Mouse (Mus musculus) CD4-positive, CD25-positive, alpha-beta regulatory T cell (primary cell): Measurements from ENCODE around the gene Rom1. TPM values are rescaled to one million over a fixed set of nuclear protein-coding genes. Genes with fewer than 3 reads are reported as not detected.

Source experiments
- polyA plus RNA-seq: library from polyadenylated mRNA; unstranded; fragments of 100-300 nt; shearing (Covaris generic); gene quantifications from one replicate; pipeline ENCODE4 v1.2.1, GENCODE M21; 2017

The Rom1 gene
- polyA plus RNA-seq, result 7.8 TPM

DNA sequence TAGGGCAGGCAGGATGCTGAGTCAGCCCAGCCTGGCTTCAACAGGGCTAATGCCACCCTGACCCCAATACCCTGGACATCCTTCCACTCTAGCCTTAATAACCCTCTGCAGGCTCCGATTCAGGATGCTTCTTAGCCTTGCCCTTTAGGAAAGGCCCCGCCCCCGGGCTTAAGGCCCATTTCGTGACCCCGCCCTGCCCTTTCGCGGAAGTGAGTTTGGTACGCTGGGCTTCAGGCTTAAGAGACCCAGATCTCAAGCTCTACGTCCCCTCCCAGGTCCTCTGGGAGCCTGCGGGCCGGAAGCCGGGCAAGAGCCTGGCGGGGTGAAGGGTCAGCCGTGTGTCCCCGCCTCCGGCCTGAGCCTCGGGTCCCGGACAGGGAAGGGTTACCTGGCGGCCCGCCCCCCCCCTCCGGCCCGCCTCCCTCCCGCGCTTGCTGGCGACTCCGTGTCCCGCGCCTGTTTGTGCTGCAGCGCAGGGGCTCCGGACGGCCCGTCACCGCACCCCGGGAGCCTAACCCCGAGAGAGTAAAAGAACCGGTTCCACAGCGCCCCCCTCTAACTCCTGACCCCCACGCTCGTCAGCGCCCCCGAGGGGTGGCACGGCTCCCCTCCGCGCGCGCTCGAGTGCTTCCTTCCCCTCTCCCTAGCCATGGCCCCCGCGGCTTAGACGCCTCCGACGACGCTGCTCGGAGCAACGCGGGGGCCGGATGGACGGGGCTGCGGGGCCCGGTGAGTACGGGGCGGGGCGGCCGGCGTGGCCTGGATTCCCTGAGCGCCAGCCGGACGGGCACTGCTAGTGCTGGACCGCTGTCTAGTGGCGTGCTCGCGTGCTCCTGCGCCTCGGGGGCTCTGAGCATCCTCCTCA, at the start of gene Rom1, which contains the start of gene Eml3:
Rom1 (minus strand) TSS at position 133 of the 865 bp plus-strand sequence.
Eml3 (plus strand) TSS at position 329 of the 865 bp plus-strand sequence.

DNA sequence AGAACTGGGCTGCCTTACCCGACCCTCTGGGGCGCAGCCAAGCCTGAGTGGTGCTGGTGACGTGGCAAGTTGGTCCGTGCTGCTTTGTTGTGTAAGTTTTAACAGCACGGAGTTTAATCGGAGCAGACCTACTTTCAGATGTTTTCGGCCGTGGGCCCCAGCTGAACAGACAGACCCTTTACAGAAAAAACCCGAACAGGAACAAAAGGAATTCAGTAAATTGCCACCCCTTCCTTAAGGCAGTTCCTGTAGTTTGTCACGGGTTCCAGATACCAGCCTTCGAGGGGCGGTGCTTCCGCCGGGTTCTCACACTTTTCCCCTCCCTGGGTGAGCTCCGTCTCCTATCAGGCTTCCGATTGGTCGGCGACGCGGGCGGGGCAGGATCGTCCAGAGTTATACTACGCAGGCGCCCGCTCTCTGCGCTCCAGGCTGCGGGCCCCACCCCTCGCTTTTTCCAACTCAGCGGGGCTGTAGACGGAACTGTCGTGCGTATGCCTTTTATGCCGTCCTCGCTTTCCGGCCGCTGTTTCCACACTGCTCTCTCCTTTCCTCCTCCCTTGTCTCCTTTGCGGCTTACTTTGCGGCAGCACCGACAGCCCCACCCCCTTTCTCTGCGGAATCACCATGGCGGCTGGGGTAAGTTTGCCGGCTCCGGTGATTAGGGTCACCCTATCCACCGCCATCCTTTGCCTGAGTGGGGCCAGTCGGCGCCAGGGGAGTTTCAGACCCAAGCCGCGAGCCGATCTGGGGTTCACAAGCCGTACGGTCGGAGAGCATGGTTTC, 37.6 kb upstream of the Rom1 start, which contains the start of gene Eef1g:
Eef1g (plus strand) TSS at position 452 of the 783 bp plus-strand sequence.

GRCm38 (mm10) chr19:8953135-8954039, 24.2 kb upstream of the Rom1 start, which contains the start of gene Tut1:
Gene Tut1, plus strand, starts transcription at chr19:8953847.

GRCm38 (mm10) chr19:8941515-8942217, 12.5 kb upstream of the Rom1 start, which contains the start of gene Mta2:
Gene Mta2, plus strand, starts transcription at chr19:8941875.

DNA sequence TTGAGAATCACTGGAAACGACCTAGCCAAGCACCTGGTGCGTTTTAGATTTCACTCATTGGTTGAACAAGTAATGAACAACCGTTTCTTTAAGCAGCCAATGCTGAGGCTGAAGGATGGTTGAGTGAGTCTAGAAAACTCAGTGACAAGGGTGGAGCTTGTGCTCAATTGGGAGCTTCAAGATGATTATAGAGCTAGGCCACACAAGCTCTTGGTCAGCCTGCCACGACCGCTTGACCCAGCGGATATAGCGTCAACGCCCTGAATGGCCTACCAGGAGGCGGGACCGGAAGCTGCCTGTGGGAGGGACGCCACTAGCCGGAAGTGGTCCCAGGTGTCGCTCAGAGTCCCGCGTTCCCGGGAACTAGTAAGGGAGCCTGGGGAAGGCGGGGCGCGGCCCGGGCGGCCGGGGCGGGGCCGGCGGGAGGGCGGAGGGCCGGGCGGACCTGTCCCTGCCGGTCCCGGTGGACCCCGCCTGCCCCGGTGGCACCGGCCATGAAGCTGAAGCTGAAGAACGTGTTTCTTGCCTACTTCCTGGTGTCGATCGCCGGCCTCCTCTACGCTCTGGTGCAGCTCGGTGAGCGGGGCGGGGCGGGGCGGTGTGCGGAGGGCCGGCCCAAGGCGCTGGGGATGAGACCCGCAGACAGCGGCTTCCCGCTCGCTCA, 9.0 kb downstream of the Rom1 start, which contains the start of gene B3gat3:
B3gat3 (plus strand) TSS at position 302 of the 664 bp plus-strand sequence.

DNA sequence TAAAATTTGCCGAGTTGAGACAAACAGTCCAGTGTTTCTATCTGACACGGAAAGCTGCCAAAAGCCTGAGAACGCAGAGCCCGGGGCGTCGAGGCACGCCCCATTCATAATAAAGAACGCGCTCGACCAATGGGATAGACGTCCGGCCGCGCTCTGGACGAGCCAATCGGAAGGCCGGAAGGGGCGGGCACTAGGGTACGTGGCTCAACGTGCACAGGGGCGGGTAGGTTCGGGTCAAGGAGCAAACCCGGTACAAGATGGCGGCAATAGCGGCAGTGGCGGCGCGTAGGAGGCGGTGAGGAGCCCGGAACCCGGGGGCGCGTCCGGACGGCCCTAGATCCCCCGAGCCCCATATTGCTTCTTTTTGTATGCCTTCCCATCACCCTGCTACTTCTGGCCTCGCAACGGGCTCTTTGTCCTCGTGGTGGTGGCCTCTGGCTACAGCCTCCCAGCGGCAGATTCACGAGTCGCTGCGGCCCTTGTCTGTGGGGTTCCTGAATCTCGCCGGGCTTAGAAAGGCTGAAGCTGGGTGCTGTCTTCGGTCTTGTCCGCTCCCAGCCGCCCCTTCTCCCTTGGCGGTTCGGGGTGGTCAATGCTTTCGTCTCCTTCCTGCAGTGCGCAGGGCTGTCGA, 31.2 kb downstream of the Rom1 start, which contains the start of gene Ganab:
Ganab (plus strand) TSS at position 207 of the 631 bp plus-strand sequence.

GRCm38 (mm10) chr19:8892829-8893766, 36.1 kb downstream of the Rom1 start, which contains the start of gene Ints5:
Gene Ints5, plus strand, starts transcription at chr19:8893005.

GRCm38 (mm10) chr19:8888511-8889385, 40.4 kb downstream of the Rom1 start, which contains the start of the genes 1810009A15Rik and Gm49416:
Gene 1810009A15Rik, plus strand, starts transcription at chr19:8888853.
Gene Gm49416, plus strand, starts transcription at chr19:8888926.

GRCm38 (mm10) chr19:8883616-8884015, 45.5 kb downstream of the Rom1 start, which contains the start of the genes Lbhd1 and Gm49403:
Gene Lbhd1, plus strand, starts transcription at chr19:8883732.
Gene Gm49403, plus strand, starts transcription at chr19:8883930.

DNA sequence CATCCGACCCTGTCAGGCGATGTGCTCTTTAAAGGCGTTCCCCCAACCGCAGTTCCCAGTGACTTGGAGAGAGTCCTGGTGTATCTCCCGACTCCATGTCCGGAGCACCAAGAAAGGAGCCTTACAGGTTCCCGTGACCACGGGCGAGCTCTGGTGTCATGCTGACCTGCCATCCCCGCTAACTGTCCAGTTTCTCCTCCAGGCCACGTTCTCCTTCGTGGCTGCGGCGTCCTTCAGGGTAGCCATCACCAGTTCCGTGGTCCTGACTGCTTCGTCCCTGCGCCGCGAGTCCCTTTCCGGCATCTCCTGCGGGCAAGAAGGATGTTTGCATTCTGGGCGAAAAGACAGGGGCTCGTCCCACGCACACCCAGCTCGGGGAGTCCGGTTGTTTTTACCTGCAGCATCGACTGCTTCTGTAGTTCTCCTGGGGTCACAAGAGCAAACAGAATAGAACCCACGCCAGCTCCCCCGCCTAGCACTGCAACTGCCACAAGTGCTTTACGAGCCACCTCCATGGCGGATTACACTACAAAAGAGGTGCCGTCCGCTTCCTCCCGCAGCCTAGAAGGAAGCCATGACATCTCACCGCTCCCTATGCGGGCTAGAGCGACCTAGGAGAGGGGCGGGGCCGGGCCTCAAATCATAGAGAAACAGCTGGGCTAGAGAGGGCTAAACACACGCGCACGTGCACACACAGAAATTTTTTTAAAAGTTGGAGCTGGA, 48.7 kb downstream of the Rom1 start, which contains the start of gene Uqcc3:
Uqcc3 (minus strand) TSS at position 613 of the 723 bp plus-strand sequence.

Other genes with a start within 250 kb of the Rom1 start
- 136 TPM for gene Slc3a2, start 206.0 kb downstream of the Rom1 start, polyA plus RNA-seq
- gene Wdr74, start 193.5 kb downstream of the Rom1 start, polyA plus RNA-seq, result 83.3 TPM
- gene 1700092M07Rik, start 188.6 kb downstream of the Rom1 start, polyA plus RNA-seq, result 1.5 TPM
- gene Stx5a, start 187.9 kb downstream of the Rom1 start, polyA plus RNA-seq, result 164 TPM
- 263 TPM for gene Nxf1, start 172.3 kb downstream of the Rom1 start, polyA plus RNA-seq
- gene Tmem223, start 158.4 kb downstream of the Rom1 start, polyA plus RNA-seq, result 104 TPM
- gene Tmem179b, start 154.9 kb downstream of the Rom1 start, polyA plus RNA-seq, result 161 TPM
- gene Taf6l, start 142.9 kb downstream of the Rom1 start, polyA plus RNA-seq, result 18.0 TPM
- 150 TPM for gene Polr2g, start 130.8 kb downstream of the Rom1 start, polyA plus RNA-seq
- gene Zbtb3, start 126.8 kb downstream of the Rom1 start, polyA plus RNA-seq, result 1.6 TPM
- gene Ttc9c, start 110.0 kb downstream of the Rom1 start, polyA plus RNA-seq, result 39.7 TPM
- 13.3 TPM for gene Hnrnpul2, start 109.3 kb downstream of the Rom1 start, polyA plus RNA-seq
- 1.7 TPM for gene AC129217.1, start 99.6 kb downstream of the Rom1 start, polyA plus RNA-seq
- gene Bscl2, start 91.9 kb downstream of the Rom1 start, polyA plus RNA-seq, result 86.8 TPM
- 0.13 TPM for gene Gng3, start 90.2 kb downstream of the Rom1 start, polyA plus RNA-seq
- 0.12 TPM for gene Lrrn4cl, start 78.6 kb downstream of the Rom1 start, polyA plus RNA-seq
- 169 TPM for gene Ubxn1, start 57.9 kb downstream of the Rom1 start, polyA plus RNA-seq
- gene Uqcc3, start 48.4 kb downstream of the Rom1 start, polyA plus RNA-seq, result 77.7 TPM
- 85.0 TPM for gene Lbhd1, start 45.6 kb downstream of the Rom1 start, polyA plus RNA-seq
- gene Gm49403, start 45.4 kb downstream of the Rom1 start, polyA plus RNA-seq, result not detected
- gene 1810009A15Rik, start 40.5 kb downstream of the Rom1 start, polyA plus RNA-seq, result 54.2 TPM
- not detected for gene Gm49416, start 40.4 kb downstream of the Rom1 start, polyA plus RNA-seq
- gene Ints5, start 36.4 kb downstream of the Rom1 start, polyA plus RNA-seq, result 36.7 TPM
- gene Ganab, start 31.3 kb downstream of the Rom1 start, polyA plus RNA-seq, result 119 TPM
- 57.2 TPM for gene B3gat3, start 9.0 kb downstream of the Rom1 start, polyA plus RNA-seq
- 86.7 TPM for gene Eml3, start 196 bp upstream of the Rom1 start, polyA plus RNA-seq
- gene Mta2, start 12.5 kb upstream of the Rom1 start, polyA plus RNA-seq, result 250 TPM
- 38.1 TPM for gene Tut1, start 24.5 kb upstream of the Rom1 start, polyA plus RNA-seq
- 294 TPM for gene Eef1g, start 37.7 kb upstream of the Rom1 start, polyA plus RNA-seq
- 46.1 TPM for gene Ahnak, start 59.9 kb upstream of the Rom1 start, polyA plus RNA-seq
- not detected for gene Scgb1a1, start 158.6 kb upstream of the Rom1 start, polyA plus RNA-seq
- 17.8 TPM for gene Asrgl1, start 206.3 kb upstream of the Rom1 start, polyA plus RNA-seq